Mouse (Mus musculus) left cerebral cortex, postnatal 4 days (tissue): ENCODE results near the gene Maml2. TPM values are rescaled to one million over a fixed set of nuclear protein-coding genes. Genes with fewer than 3 reads are reported as not detected.

Experiments
- DNase-seq: peaks from one replicate; pipeline ENCODE4 v3.0.0-alpha.2; 2022
- intact Hi-C: fragments of 180-260 bp; cut with DNase I; formaldehyde crosslinking; loops from one replicate; pipeline ENCODE4 v1.15.1; 2025
- total RNA-seq, 2 experiments: library from RNA; stranded (reverse); gene quantifications; 2 replicates each; pipeline ENCODE4 v1.2.3; 2021

Maml2 gene
- total RNA-seq, 2 experiments from 2014 or later: 11.5 TPM

GRCm38 (mm10) chr9:13308718-13309117 lies 11.0 kb downstream of the Maml2 start:
- intact Hi-C loops: no loop called here
- DNase-seq: no peak

GRCm38 (mm10) chr9:13309807-13310206 lies 12.1 kb downstream of the Maml2 start:
- intact Hi-C loops: no loop called here

GRCm38 (mm10) chr9:13310236-13310635 lies 12.5 kb downstream of the Maml2 start:
- no peak for DNase-seq
- intact Hi-C loops: no loop called here

More at GRCm38 (mm10) chr9:13309807-13310206, 12.1 kb downstream of the Maml2 start:
- DNase-seq: no peak

- no peak for DNase-seq
- intact Hi-C loops: no loop called here
Measured at GRCm38 (mm10) chr9:13311094-13311493, 13.3 kb downstream of the Maml2 start.

- intact Hi-C loops: no loop called here
- no peak for DNase-seq
Measured at GRCm38 (mm10) chr9:13313923-13314322, 16.2 kb downstream of the Maml2 start.

GRCm38 (mm10) chr9:13314577-13315004 lies 16.8 kb downstream of the Maml2 start:
- no peak for DNase-seq
- intact Hi-C loops: no loop called here

- no peak for DNase-seq
- intact Hi-C loops: no loop called here
Measured at GRCm38 (mm10) chr9:13315393-13315792, 17.6 kb downstream of the Maml2 start.

DNA sequence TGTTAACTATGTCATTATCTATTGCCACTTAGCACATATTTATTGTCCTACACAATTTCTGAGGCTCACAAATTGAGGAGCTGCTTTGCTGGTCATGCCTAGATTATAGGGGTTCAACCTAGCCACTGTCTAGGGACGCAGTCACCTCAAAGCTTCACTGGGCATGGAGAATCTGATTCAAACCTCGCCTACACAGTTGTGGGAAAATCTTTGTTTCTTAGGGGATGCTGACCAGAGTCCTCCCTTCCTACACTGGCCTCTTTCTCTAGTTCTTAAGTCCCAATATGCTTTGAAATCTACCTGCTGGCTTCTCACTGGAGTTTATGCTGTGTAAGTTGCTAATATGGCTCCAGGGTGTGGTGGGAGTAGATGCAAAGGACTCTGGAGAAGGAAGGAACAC lies 21.8 kb downstream of the Maml2 start:
- intact Hi-C loops: no loop called here
- no peak for DNase-seq

- no peak for DNase-seq
- intact Hi-C loops: no loop called here
Measured at GRCm38 (mm10) chr9:13320800-13321364, 23.1 kb downstream of the Maml2 start.

DNA sequence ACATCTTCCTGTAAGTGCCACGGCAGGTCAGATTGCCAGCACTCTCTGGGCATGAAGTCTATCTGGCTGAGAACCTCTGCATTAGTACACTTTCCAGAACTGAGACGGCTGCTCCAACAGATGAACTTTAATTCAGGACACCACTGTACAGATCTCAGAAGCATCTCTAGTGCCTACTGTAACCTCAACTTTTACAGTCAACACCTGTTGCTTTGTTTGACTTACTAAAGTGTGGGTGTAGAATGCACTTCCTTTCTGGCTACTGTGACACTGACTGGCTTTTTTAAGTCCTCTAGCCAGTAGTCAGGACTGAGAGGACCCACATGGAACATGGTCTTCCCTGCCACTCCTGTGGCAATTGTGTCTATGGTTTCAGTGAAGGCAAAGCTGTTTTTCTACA lies 25.3 kb downstream of the Maml2 start:
- no peak for DNase-seq
- intact Hi-C loops: no loop called here

DNA sequence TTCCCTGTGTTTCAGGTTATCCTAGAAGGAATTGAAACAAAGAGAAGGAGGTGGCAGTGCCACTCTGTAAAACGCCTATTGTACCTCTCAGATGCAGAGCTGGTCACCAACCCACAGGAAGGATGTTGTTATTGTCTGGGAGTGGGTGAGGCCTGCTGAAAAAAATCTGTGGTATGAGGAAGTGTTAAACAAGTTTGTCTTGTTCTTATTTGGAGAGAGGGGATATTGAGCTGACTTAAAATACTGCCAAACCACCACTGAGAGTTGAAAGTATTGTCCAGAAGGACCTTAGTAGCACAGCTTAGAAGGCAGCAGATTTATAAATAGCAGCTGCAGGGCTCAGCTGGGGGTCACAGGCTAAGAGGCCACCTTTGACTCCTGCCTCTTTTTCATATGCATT lies 25.9 kb downstream of the Maml2 start:
- DNase-seq: no peak
- intact Hi-C loops: no loop called here

DNA sequence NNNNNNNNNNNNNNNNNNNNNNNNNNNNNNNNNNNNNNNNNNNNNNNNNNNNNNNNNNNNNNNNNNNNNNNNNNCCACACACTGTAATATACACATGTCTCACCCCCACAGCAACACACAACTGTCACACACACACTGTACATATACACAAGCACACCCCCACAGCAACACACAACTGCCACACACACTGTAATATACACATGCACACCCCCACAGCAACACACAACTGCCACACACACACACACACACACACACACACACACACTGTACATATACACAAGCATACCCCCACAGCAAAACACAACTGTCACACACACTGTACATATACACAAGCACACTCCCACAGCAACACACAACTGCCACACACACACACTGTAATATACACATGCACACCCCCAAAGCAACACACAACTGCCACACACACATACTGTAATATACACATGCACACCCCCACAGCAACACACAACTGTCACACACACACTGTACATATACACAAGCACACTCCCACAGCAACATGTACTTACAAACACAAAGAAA lies 116.5 kb downstream of the Maml2 start:
- intact Hi-C loops: no loop called here
- DNase-seq: no peak

DNA sequence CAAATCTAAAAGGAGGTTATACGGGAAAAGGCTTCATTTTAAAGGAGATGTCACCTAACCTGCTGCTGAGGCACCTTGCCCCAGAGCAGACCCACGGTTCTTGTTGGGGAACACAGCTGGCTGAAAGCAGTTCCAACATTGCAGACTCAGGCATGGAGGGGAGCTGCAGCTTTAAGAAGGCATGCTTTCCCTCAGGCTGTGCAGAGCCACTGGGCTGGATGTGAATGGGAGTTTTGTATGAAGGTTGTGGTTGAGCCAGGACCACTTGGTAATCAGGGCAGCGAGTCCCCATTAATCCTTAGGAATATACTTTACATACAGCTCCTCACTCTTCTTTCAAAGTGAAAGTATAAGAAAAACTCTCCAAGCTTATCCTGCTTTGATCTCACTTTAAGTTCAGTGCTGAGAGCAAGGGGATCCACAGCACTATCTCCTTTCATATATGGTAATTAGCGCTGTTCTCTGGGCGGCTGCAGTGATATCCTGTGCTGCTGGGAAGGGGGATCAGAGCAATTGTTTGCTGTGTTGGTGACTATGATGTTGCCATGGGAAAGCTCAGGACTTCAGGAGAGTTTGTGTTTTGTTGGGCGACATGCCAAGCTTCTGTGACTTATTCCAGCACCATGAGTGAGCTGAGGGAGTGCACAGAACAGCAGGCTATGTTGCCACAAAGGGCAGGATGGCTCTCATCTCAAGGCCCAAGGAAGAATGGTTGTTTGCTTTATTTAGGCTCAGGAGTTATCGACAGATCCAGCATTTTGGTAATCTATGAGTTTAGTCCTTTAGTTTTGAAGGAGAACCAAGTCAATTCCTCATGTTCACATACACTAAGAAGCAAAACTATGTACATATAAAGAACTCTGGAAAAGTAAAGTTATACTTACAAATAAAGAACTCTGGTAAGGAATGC lies 127.5 kb downstream of the Maml2 start:
- intact Hi-C loops: no loop called here
- DNase-seq: peak; percentile 70

GRCm38 (mm10) chr9:13429477-13430125 lies 131.8 kb downstream of the Maml2 start:
- no peak for DNase-seq
- intact Hi-C loops: no loop called here

- intact Hi-C loops: no loop called here
- DNase-seq: no peak
Measured at GRCm38 (mm10) chr9:13430302-13430701, 132.5 kb downstream of the Maml2 start.

DNA sequence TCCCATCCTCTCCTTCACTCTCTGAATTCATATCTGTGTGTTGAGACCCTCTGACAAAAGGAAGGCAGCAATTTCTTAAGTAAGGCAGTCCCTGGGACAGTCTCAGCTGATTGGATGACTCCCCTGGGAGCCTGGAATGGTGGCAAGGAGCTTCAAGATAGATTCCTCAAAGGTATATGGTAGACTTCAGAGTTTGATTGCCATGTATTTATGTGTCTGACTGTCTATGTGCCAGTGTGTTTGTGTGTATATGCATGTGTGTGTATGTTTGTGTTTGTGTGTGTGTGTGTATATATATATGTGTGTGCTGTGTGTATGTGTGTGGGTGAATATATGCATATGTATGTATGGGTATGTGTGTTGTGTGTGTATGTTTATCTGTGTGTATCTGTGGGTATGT lies 133.0 kb downstream of the Maml2 start:
- intact Hi-C loops: no loop called here
- DNase-seq: no peak

- DNase-seq: peak; percentile 25
- intact Hi-C loops: no loop called here
Measured at GRCm38 (mm10) chr9:13431646-13432045, 133.9 kb downstream of the Maml2 start.

DNA sequence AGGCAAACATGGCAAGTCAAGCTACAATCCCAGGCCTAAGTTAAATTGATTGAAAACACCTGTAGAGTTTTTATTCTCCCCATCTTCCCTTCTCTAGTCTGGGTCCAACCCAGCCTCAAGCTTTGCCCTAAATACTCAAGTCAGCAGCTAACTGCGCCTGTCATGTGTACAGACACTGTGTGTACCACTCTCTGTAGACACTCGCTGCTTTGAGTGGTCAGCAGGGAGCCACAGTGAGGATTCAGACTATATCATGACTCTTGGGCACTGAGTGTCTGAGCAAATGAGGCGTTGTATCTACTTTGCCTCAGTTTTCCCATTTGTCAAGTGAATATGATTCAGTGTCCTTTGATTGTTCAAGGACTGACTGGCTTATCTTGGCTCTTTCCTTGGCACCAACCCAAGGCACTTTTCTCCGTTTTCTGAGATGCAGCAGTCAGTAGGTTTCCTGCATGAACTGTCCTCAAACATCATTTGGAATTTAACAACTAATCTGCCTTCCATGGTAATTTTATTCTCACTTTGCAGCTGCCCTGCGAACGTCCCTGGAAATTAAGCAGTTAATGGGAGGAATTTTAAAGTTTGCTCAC lies 135.8 kb downstream of the Maml2 start:
- DNase-seq: no peak
- intact Hi-C loops: no loop called here

GRCm38 (mm10) chr9:13440911-13441310 lies 143.2 kb downstream of the Maml2 start:
- intact Hi-C loops: no loop called here
- no peak for DNase-seq

DNA sequence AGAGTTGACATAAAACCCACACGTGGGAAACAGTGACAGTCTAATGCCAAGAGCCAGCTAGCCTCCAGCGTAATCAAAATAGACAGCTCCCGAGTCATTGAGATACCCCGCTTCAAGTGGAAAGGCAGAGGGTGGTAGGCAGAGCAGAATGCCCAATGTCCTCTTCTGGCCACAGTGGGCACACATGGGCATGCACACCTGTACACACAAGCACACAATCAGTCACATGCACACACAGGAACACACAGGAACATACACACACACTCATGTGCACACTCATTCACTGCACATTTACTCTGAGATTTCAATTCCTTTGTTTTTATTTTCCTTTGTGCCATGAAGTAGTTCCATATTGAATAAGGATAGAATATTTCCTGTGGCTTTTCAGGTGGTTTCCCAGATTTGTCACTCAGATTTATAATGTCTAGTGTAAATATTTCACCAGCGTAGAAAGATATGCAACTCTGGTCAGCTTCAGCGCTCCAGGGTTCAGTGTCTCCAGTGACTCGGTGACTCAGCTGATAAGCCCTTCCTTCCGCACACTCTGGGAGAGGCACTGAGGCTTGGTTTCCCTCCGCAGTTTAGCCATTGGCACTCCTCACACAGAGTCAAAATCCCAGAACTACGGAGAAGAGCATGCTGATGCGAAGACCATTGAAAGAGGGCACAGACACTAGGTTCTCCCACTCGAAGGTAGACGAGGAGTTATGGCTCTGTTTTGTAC lies 144.4 kb downstream of the Maml2 start:
- intact Hi-C loops: no loop called here
- DNase-seq: no peak
